Mouse (Mus musculus) MEL (cell line): Measurements from ENCODE around the gene Ubtf. TPM values are rescaled to one million over a fixed set of nuclear protein-coding genes. Genes with fewer than 3 reads are reported as not detected.

ENCODE experiments used
- DNase-seq: peaks from one replicate; pipeline ENCODE4 v3.0.0; 2011; ENCODE audit warnings: low read depth, low spot score
- H3K27ac ChIP-seq: 2 replicates; pipeline ENCODE4 v1.5.1; 2012; ENCODE audit warnings: low read depth, mild to moderate bottlenecking, control low read depth, low read length, moderate library complexity; ENCODE audit not compliant: control insufficient read depth
- H3K27me3 ChIP-seq, 2 experiments: fragments of 150-350 bp in 1 of 2; sonication (generic) in 1 of 2; 2 replicates each; pipeline ENCODE4 v1.6.1; 2012; ENCODE audit warnings: low read length in 2 of 2, mild to moderate bottlenecking in 2 of 2, improper control_type of control experiment in 1 of 2, moderate library complexity in 1 of 2; ENCODE audit not compliant: insufficient read depth in 2 of 2, control insufficient read depth in 1 of 2
- H3K36me3 ChIP-seq, 2 experiments: 2 replicates each; pipeline ENCODE4 v1.6.1; 2012 to 2014; ENCODE audit warnings: low read length in 2 of 2, improper control_type of control experiment in 1 of 2, inconsistent platforms in 1 of 2, mild to moderate bottlenecking in 1 of 2; ENCODE audit not compliant: insufficient read depth in 2 of 2, control insufficient read depth in 1 of 2
- H3K4me1 ChIP-seq, 2 experiments: fragments of 150-350 bp in 1 of 2; sonication (generic) in 1 of 2; 2 replicates each; pipeline ENCODE4 v1.6.1; 2012; ENCODE audit warnings: low read length in 2 of 2, improper control_type of control experiment in 1 of 2, mild to moderate bottlenecking in 1 of 2; ENCODE audit not compliant: insufficient read depth in 2 of 2, control insufficient read depth in 1 of 2
- H3K4me3 ChIP-seq, 2 experiments: fragments of 150-350 bp in 1 of 2; sonication (generic) in 1 of 2; 2 replicates each; pipeline ENCODE4 v1.5.1; 2012; ENCODE audit warnings: low read depth in 2 of 2, low read length in 2 of 2, mild to moderate bottlenecking in 2 of 2, moderate library complexity in 2 of 2, control low read depth in 1 of 2, improper control_type of control experiment in 1 of 2; ENCODE audit not compliant: control insufficient read depth in 1 of 2, insufficient read depth in 1 of 2
- H3K79me2 ChIP-seq: 2 replicates; pipeline ENCODE4 v1.6.1; 2012; ENCODE audit warnings: mild to moderate bottlenecking, low read length, moderate library complexity; ENCODE audit not compliant: control insufficient read depth, poor library complexity, insufficient read depth
- H3K9ac ChIP-seq: 2 replicates; pipeline ENCODE4 v1.6.1; 2012; ENCODE audit warnings: low read depth, mild to moderate bottlenecking, control low read depth, low read length, moderate library complexity; ENCODE audit not compliant: control insufficient read depth, poor library complexity, severe bottlenecking
- H3K9me3 ChIP-seq: fragments of 150-350 bp; sonication (generic); replicated peaks from 2 replicates; pipeline ENCODE4 v1.6.1; 2012; ENCODE audit warnings: mild to moderate bottlenecking, low read length, improper control_type of control experiment, moderate library complexity; ENCODE audit not compliant: insufficient read depth
- BHLHE40 ChIP-seq: IDR thresholded peaks from 2 replicates; pipeline ENCODE4 v1.6.1; 2012; ENCODE audit warnings: low read depth, mild to moderate bottlenecking, inconsistent platforms, low read length, improper control_type of control experiment, borderline replicate concordance
- CHD2 ChIP-seq: IDR thresholded peaks from 2 replicates; pipeline ENCODE4 v1.6.1; 2011; ENCODE audit warnings: low read length, improper control_type of control experiment
- CTCF ChIP-seq, 3 experiments: IDR thresholded peaks in 2 of 3; conservative IDR thresholded peaks in 1 of 3; 2 replicates each; pipeline ENCODE4 v1.5.1; 2011 to 2012; ENCODE audit warnings: low read length in 3 of 3, low read depth in 2 of 3, mild to moderate bottlenecking in 2 of 3, improper control_type of control experiment in 1 of 3, inconsistent platforms in 1 of 3, mixed read lengths in 1 of 3, moderate library complexity in 1 of 3; ENCODE audit not compliant: control insufficient read depth in 1 of 3, insufficient read depth in 1 of 3, poor library complexity in 1 of 3, severe bottlenecking in 1 of 3
- EP300 ChIP-seq, 2 experiments: IDR thresholded peaks; 2 replicates each; pipeline ENCODE4 v1.6.1; 2011; ENCODE audit warnings: improper control_type of control experiment in 2 of 2, low read length in 2 of 2, low read depth in 1 of 2, mild to moderate bottlenecking in 1 of 2
- ETS1 ChIP-seq: IDR thresholded peaks from 2 replicates; pipeline ENCODE4 v1.6.1; 2012; ENCODE audit warnings: low read depth, mild to moderate bottlenecking, inconsistent platforms, low read length, improper control_type of control experiment, moderate library complexity
- GABPA ChIP-seq: IDR thresholded peaks from 2 replicates; pipeline ENCODE4 v1.6.1; 2012; ENCODE audit warnings: low read depth, mild to moderate bottlenecking, inconsistent platforms, low read length, improper control_type of control experiment, moderate library complexity
- HCFC1 ChIP-seq: IDR thresholded peaks from 2 replicates; pipeline ENCODE4 v1.6.1; 2012; ENCODE audit warnings: low read depth, mild to moderate bottlenecking, inconsistent platforms, low read length, improper control_type of control experiment, moderate library complexity
- KAT2A ChIP-seq: conservative IDR thresholded peaks from 2 replicates; pipeline ENCODE4 v1.6.1; 2012; ENCODE audit warnings: low read depth, low read length, improper control_type of control experiment, inconsistent platforms
- MAFK ChIP-seq: IDR thresholded peaks from 2 replicates; pipeline ENCODE4 v1.6.1; 2011; ENCODE audit warnings: low read depth, mild to moderate bottlenecking, low read length, improper control_type of control experiment, borderline replicate concordance
- MAX ChIP-seq: IDR thresholded peaks from 2 replicates; pipeline ENCODE4 v1.6.1; 2011; ENCODE audit warnings: low read length, improper control_type of control experiment
- MAZ ChIP-seq: IDR thresholded peaks from 2 replicates; pipeline ENCODE4 v1.6.1; 2012; ENCODE audit warnings: low read depth, mild to moderate bottlenecking, inconsistent platforms, low read length, improper control_type of control experiment
- MEF2A ChIP-seq: IDR thresholded peaks from 2 replicates; pipeline ENCODE4 v1.6.1; 2014; ENCODE audit warnings: low read depth, mild to moderate bottlenecking, inconsistent platforms, low read length, improper control_type of control experiment; ENCODE audit not compliant: poor library complexity, insufficient replicate concordance, severe bottlenecking; ENCODE audit errors: extremely low read depth
- NELFE ChIP-seq: IDR thresholded peaks from 2 replicates; pipeline ENCODE4 v1.6.1; 2011; ENCODE audit warnings: low read depth, low read length, improper control_type of control experiment
- POLR2A ChIP-seq, 2 experiments: IDR thresholded peaks; 2 replicates each; pipeline ENCODE4 v1.6.1; 2011 to 2012; ENCODE audit warnings: low read length in 2 of 2, mild to moderate bottlenecking in 2 of 2, control low read depth in 1 of 2, improper control_type of control experiment in 1 of 2, low read depth in 1 of 2, moderate library complexity in 1 of 2; ENCODE audit not compliant: control insufficient read depth in 1 of 2, insufficient read depth in 1 of 2, poor library complexity in 1 of 2
- POLR2AphosphoS2 ChIP-seq: IDR thresholded peaks from 2 replicates; pipeline ENCODE4 v1.6.1; 2011; ENCODE audit warnings: low read length, improper control_type of control experiment
- RAD21 ChIP-seq: IDR thresholded peaks from 2 replicates; pipeline ENCODE4 v1.6.1; 2011; ENCODE audit warnings: mild to moderate bottlenecking, low read depth, low read length, improper control_type of control experiment
- RCOR1 ChIP-seq: IDR thresholded peaks from 2 replicates; pipeline ENCODE4 v1.6.1; 2012; ENCODE audit warnings: low read depth, mild to moderate bottlenecking, inconsistent platforms, low read length, improper control_type of control experiment
- SIN3A ChIP-seq: IDR thresholded peaks from 2 replicates; pipeline ENCODE4 v1.6.1; 2012; ENCODE audit warnings: low read length, improper control_type of control experiment, inconsistent platforms
- SMC3 ChIP-seq: IDR thresholded peaks from 2 replicates; pipeline ENCODE4 v1.6.1; 2011; ENCODE audit warnings: low read depth, low read length, improper control_type of control experiment
- TAL1 ChIP-seq: IDR thresholded peaks from 2 replicates; pipeline ENCODE4 v1.6.1; 2012; ENCODE audit warnings: mild to moderate bottlenecking, inconsistent platforms, low read length, moderate library complexity, mixed read lengths
- TCF12 ChIP-seq: IDR thresholded peaks from 2 replicates; pipeline ENCODE4 v1.6.1; 2014; ENCODE audit warnings: low read depth, mild to moderate bottlenecking, inconsistent platforms, low read length, improper control_type of control experiment, moderate library complexity
- UBTF ChIP-seq: IDR thresholded peaks from 2 replicates; pipeline ENCODE4 v1.6.1; 2012; ENCODE audit warnings: low read depth, mild to moderate bottlenecking, inconsistent platforms, low read length, improper control_type of control experiment, moderate library complexity, borderline replicate concordance; ENCODE audit not compliant: insufficient read depth
- ZKSCAN1 ChIP-seq: IDR thresholded peaks from 2 replicates; pipeline ENCODE4 v1.6.1; 2012; ENCODE audit warnings: low read depth, mild to moderate bottlenecking, inconsistent platforms, low read length, improper control_type of control experiment, moderate library complexity
- polyA plus RNA-seq, 2 experiments: library from polyadenylated mRNA; stranded (reverse) in 1 of 2; unstranded in 1 of 2; fragments of >175 nt in 1 of 2; fragments of >200 nt in 1 of 2; gene quantifications; 2 replicates each; pipeline versions ENCODE4 v1.2.1 to v1.2.4; 2012; ENCODE audit warnings: low replicate concordance in 2 of 2, low read depth in 1 of 2; ENCODE audit not compliant: insufficient read length in 2 of 2, insufficient read depth in 1 of 2, missing spikeins in 1 of 2
- total RNA-seq: library from RNA; depleted of rRNA; stranded (reverse); fragments of 300-350 nt; gene quantifications from 2 replicates; pipeline ENCODE4 v1.2.3, GENCODE M21; 2012

Gene Ubtf
- total and polyA plus RNA-seq, 3 experiments: 76.5 to 189 (median 145) TPM

DNA sequence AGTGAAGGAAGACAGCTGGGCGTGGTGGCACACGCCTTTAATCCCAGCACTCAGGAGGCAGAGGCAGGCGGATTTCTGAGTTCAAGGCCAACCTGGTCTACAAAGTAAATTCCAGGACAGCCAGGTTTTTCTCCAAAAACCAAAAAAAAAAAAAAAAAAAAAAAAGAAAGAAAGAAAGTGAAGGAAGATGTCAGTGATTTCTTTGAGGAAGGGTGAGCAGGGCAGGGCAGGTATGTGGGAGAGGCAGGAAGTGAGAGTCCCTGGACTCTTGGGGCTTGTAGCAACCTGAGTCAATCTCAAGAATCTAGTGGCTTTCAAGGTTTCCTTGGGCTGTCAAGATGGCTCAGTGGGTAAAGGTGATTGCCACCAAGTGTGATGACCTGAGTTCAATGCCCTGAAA is 24.9 kb upstream of the Ubtf start:
- Histone ChIP-seq H3K4me3 (no peak overlapping the region), H3K9ac (no peak overlapping the region), H3K4me1 (peaks cover 0 to 2% of the 10 kb centered on the region in 2 experiments; a peak in 1 of 4 replicates), H3K79me2 (no peaks in the 10 kb centered on the region), H3K27ac (no peak overlapping the region), H3K27me3 (peaks cover 4% of the 10 kb centered on the region in 2 experiments), H3K9me3 (no peaks in the 10 kb centered on the region), H3K36me3 (no peaks in the 10 kb centered on the region)
- TF ChIP-seq BHLHE40 (no peak), MAZ (no peak), ZKSCAN1 (no peak), NELFE (no peak), HCFC1 (no peak), TAL1 (no peak), CTCF (IDR thresholded peaks at IDR 0.05 in 2 of 3, conservative IDR thresholded peaks at IDR 0.05 in 1 of 3; ENCODE audit: control insufficient read depth in 1 of 3, insufficient read depth in 1 of 3, low read depth in 2 of 3, low read length in 3 of 3, poor library complexity in 1 of 3, severe bottlenecking in 1 of 3) (no peak), MAFK (no peak), KAT2A (no peak), UBTF (no peak), MAX (no peak), CHD2 (no peak), POLR2A (IDR thresholded peaks at IDR 0.05; ENCODE audit: control insufficient read depth in 1 of 2, insufficient read depth in 1 of 2, low read depth in 1 of 2, low read length in 2 of 2, poor library complexity in 1 of 2) (no peak), MEF2A (no peak), SMC3 (no peak), ETS1 (no peak)
- DNase-seq: no peak

- Histone ChIP-seq H3K27me3 (peaks cover 4 to 5% of the 10 kb centered on the region in 2 experiments), H3K4me1 (peaks cover 0 to 5% of the 10 kb centered on the region in 2 experiments; a peak in 2 of 4 replicates), H3K79me2 (no peaks in the 10 kb centered on the region)
These were observed 23.2 kb upstream of the Ubtf start for GRCm38 (mm10) chr11:102342742-102343141.

More at GRCm38 (mm10) chr11:102342742-102343141, 23.2 kb upstream of the Ubtf start:
- DNase-seq: no peak
- no peak overlapping the region for H3K9ac ChIP-seq
- no peaks in the 10 kb centered on the region for H3K36me3 ChIP-seq
- H3K9me3 ChIP-seq: no peaks in the 10 kb centered on the region
- H3K27ac ChIP-seq: no peak overlapping the region
- TF ChIP-seq EP300 (IDR thresholded peaks at IDR 0.05; ENCODE audit: low read depth in 1 of 2, low read length in 2 of 2) (no peak), HCFC1 (no peak), SIN3A (no peak), NELFE (no peak), ETS1 (no peak), RAD21 (no peak), MAX (no peak), CTCF (IDR thresholded peaks at IDR 0.05 in 2 of 3, conservative IDR thresholded peaks at IDR 0.05 in 1 of 3; ENCODE audit: control insufficient read depth in 1 of 3, insufficient read depth in 1 of 3, low read depth in 2 of 3, low read length in 3 of 3, poor library complexity in 1 of 3, severe bottlenecking in 1 of 3) (no peak), RCOR1 (no peak), TCF12 (no peak), POLR2AphosphoS2 (no peak), GABPA (no peak)
- TF ChIP-seq, all 39 proteins: peak for 0
- H3K4me3 ChIP-seq: no peak overlapping the region
